Mouse (Mus musculus) B cell, adult 2 months (primary cell): ENCODE data around the gene Kremen1.

Source experiments
- DNase-seq, 2 experiments: peaks; one replicate each; pipeline ENCODE4 v3.0.0; 2022

Kremen1 gene

GRCm38 (mm10) chr11:5261508-5262392 lies at the start of gene Kremen1:
Gene Kremen1, minus strand, starts transcription at chr11:5261558.
- peak; percentile 92 to 94 for DNase-seq

GRCm38 (mm10) chr11:5307024-5307905 lies 45.9 kb upstream of the Kremen1 start:
- no peak for DNase-seq

GRCm38 (mm10) chr11:5306017-5306416 lies 44.7 kb upstream of the Kremen1 start:
- no peak for DNase-seq

GRCm38 (mm10) chr11:5304526-5304925 lies 43.2 kb upstream of the Kremen1 start:
- no peak for DNase-seq

GRCm38 (mm10) chr11:5298007-5298372 lies 36.6 kb upstream of the Kremen1 start:
- DNase-seq, result no peak

- DNase-seq, result no peak
Measured at GRCm38 (mm10) chr11:5297148-5298006, 36.0 kb upstream of the Kremen1 start.

GRCm38 (mm10) chr11:5296576-5297115 lies 35.3 kb upstream of the Kremen1 start:
- DNase-seq, result no peak

- DNase-seq, result no peak
Measured at GRCm38 (mm10) chr11:5294805-5295204, 33.4 kb upstream of the Kremen1 start.

- peak; percentile 79 to 80 for DNase-seq
Measured at GRCm38 (mm10) chr11:5290691-5291090, 29.3 kb upstream of the Kremen1 start.

GRCm38 (mm10) chr11:5289826-5290580 lies 28.6 kb upstream of the Kremen1 start:
- no peak for DNase-seq

GRCm38 (mm10) chr11:5283987-5284386 lies 22.6 kb upstream of the Kremen1 start:
- no peak for DNase-seq

GRCm38 (mm10) chr11:5280932-5281331 lies 19.6 kb upstream of the Kremen1 start:
- no peak for DNase-seq

- no peak for DNase-seq
Measured at GRCm38 (mm10) chr11:5278463-5278862, 17.1 kb upstream of the Kremen1 start.

GRCm38 (mm10) chr11:5277307-5277971 lies 16.1 kb upstream of the Kremen1 start:
- no peak for DNase-seq

GRCm38 (mm10) chr11:5275216-5275615 lies 13.9 kb upstream of the Kremen1 start:
- no peak for DNase-seq

GRCm38 (mm10) chr11:5272536-5273234 lies 11.3 kb upstream of the Kremen1 start:
- peak; percentile 20 to 45 for DNase-seq

- DNase-seq, result no peak
Measured at GRCm38 (mm10) chr11:5272066-5272360, 10.7 kb upstream of the Kremen1 start.

- no peak for DNase-seq
Measured at GRCm38 (mm10) chr11:5271274-5272065, 10.1 kb upstream of the Kremen1 start.

- DNase-seq, result no peak
Measured at GRCm38 (mm10) chr11:5269846-5270461, 8.6 kb upstream of the Kremen1 start.
